17 mouse cellular contexts compared by ENCODE assay signal in the genomic region with DNA sequence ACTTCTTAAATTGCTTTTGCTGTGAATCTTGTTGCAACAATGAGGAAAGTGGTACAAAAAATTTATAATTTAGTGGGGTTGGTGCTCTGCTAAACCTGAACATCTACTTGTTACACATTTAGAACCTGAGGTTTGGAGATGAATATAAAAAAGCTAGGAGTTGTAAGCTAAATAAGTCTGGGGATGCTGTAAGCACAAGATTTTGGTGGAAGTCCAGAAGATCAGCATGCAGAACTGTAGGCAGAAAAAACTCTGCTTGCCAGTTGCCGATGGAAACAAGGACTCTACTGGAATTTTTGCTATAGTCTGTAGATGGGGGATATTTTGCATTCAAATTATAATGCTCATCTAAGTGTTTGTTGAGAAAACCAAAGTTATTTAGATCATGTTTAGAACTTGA.
"Had no signal": no experiment of that assay in that cellular context is flagged by ENCODE, and none has a peak within 500 bp of the region (broad histone marks: within the 10 kb centered on the region; RNA-seq: fewer than 3 reads in every experiment).

No protein-coding gene starts in this region.

- ATAC-seq: hindbrain, embryonic 16.5 days; inflammation-experienced regulatory T-cells, adult 6 months; intestine, embryonic 15.5 days; intestine, postnatal 0 days; liver, embryonic 12.5 days had no signal

- DNase-seq: gastrocnemius, adult 2 months; gastrocnemius, postnatal 10 days; gastrocnemius, postnatal 25 days; heart, adult 18-20 months; heart, postnatal 10 days; heart, postnatal 4 days; kidney, adult 18-20 months; kidney, adult 8-10 months; kidney, postnatal 10 days; kidney, postnatal 25 days; kidney, postnatal 4 days; left cerebral cortex, postnatal 4 days had no signal
